Mouse (Mus musculus) brown adipose tissue, adult 24 weeks (tissue): ENCODE measurements around the gene S100a6. TPM values are rescaled to one million over a fixed set of nuclear protein-coding genes. Genes with fewer than 3 reads are reported as not detected.

Source experiments
- H3K27ac ChIP-seq: fragments of 200-500 bp; replicated peaks from 2 replicates; pipeline ENCODE4 v1.5.1; 2012; ENCODE audit warnings: low read depth, mild to moderate bottlenecking, low read length
- H3K4me1 ChIP-seq: fragments of 200-500 bp; 2 replicates; pipeline ENCODE4 v1.6.1; 2012; ENCODE audit warnings: low read length, mixed read lengths; ENCODE audit not compliant: control insufficient read depth, insufficient read depth, insufficient read length
- H3K4me3 ChIP-seq: fragments of 200-500 bp; 2 replicates; pipeline ENCODE4 v1.5.1; 2012; ENCODE audit warnings: low read depth, mild to moderate bottlenecking, low read length, moderate library complexity; ENCODE audit not compliant: insufficient read depth
- polyA plus RNA-seq: library from polyadenylated mRNA; stranded (reverse); fragments of >200 nt; gene quantifications from 2 replicates; pipeline ENCODE4 v1.2.4, GENCODE M21; 2012; ENCODE audit not compliant: missing spikeins, insufficient read depth, insufficient read length

The S100a6 gene
- polyA plus RNA-seq = 192 and 232 TPM in 2 replicates

DNA sequence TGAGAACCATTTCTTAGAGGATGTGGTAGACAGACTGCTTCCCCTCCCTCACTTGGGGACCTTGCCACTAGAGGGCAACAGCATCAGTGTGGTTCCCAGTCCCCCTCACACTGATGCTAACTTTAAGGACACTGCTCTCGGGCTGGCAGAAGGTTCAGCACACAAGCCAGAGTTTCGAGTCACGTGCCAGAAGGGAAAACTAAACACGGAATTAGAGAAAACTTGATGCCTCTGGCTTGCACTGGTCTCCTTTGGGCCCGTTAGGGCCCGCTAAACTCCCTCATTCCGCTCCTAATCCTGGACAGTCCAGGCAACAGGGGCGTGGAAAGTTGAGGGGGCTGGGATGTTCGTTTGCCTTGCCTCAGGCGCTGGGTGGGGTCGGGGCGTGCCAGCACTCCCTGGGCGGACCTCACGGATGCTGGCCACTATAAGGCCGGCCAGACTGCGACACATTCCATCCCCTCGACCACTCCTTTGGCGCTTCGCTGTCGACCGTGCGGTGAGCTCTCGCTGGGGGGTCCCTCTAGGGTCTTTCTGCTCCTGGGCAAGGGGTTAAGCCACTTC lies at the start of gene S100a6:
TSS of gene S100a6 (plus strand) at position 155 of the 564 bp plus-strand sequence.
- peak within 1 kb of the TSS; percentile 67 for H3K27ac ChIP-seq
- 0 out of 2 replicates have a peak, but pooled peaks cover 2% of the 10 kb centered on the region for H3K4me1 ChIP-seq
- peak within 1 kb of the TSS; percentile 67 for H3K4me3 ChIP-seq

DNA sequence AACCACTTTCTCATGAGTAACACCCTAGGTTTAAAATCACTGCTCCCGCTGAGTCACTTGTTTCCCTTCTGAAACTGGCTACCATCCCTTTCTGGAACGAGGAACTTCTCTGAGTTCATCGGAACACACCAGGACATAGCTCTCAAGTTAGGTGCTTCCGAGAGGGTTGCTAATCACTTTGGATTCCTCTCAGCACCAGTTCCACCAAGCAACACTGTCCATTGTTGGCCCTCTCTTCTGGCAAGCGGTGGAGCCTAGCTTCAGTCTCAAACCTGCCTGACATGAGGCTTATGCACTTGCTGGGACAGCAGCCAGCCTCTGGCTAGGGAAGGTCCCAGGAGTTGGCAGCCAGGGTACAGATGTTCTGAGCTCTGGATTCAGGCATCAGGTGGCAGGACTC lies 38.0 kb upstream of the S100a6 start:
- Histone ChIP-seq H3K27ac (no peak overlapping the region), H3K4me3 (no peak overlapping the region), H3K4me1 (no peaks in the 10 kb centered on the region)

DNA sequence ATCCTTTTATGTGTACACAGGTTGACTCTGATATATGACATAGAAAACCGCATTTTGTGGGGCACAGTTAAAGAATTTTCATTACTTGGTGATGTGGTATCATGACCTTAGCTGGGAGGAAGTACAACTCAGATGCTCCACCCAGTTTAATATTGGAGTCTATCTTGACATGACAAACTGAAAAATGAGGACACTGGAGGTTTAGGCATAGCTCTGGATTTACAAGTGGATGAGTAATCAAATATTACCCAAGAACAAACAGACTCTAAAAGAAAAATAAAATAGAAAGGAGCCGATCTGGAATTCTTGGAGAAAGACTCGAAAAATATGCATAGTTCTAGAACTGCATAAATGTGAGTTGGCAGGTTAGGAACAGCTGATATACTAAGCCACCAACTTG lies 37.4 kb upstream of the S100a6 start:
- no peak overlapping the region for H3K4me3 ChIP-seq
- no peak overlapping the region for H3K27ac ChIP-seq
- H3K4me1 ChIP-seq = no peaks in the 10 kb centered on the region

DNA sequence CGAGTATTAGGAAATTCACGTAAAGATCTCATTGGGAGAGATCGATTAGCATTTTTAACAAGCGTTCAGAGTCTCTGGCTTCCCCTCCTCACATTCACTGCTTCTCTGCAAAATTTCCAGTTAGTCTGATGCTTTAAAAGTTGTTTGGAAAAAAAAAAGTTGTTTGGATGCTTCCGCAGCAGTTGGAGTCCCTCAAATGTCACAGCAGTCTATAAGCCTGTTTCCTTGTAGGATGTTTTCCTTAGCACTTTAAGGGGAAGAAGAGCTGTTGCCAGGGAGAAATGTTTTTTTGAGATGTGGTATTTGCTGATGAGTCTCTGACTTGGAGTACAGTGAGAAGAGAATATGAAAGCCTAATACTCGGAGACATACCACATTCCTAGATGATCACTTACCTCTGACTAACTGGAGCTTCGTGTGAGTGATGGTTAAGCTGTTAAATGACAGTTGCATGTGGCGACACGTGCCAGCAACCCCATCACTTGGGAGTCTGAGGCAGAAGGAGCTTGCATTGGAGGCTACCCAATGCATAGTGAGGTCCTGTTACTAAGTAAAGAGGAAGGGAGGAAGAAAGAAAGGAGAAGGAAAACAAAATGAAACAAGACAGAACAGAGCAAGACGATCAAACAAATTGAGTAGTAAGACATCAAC lies 36.2 kb upstream of the S100a6 start:
- Histone ChIP-seq H3K27ac (no peak overlapping the region), H3K4me1 (no peaks in the 10 kb centered on the region), H3K4me3 (no peak overlapping the region)

DNA sequence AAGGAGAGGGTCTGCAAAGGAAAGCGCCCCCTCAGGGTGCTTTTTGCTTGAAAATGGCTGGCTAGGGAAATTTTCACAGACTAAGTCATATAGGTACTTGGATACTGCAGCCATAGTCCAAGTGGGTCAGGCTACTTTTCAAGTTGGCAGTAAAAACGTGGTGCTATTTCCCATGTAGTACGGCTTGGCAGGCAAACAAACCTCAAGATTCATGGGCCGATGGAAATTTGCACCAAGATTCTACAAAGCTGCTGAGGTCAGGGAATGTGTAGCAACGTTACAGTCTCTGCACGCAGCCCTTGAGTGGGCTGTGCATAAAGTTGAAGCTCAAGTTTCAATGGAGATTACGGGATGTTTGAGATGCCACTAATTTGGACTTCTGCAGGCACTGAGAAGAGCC lies 33.2 kb upstream of the S100a6 start:
- Histone ChIP-seq H3K27ac (no peak overlapping the region), H3K4me3 (no peak overlapping the region), H3K4me1 (no peaks in the 10 kb centered on the region)

DNA sequence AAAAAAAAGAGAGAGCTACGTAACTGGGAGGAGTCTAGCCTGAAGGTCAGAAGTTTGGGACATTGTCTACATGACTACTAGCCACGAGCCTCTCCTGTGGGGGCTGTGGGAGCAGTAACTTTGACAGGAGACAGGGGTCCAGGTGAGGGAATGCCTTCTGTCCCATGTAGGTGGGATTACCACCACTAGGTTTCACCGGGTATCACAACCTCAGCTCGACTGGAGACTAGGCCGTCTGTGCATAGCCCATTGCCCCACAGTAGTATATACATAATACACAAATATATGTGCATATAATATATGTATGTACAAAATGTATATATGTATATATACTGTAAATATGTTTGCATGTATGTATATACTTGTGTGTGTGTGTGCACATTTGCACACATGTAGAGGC lies 31.5 kb upstream of the S100a6 start:
- Histone ChIP-seq H3K4me3 (no peak overlapping the region), H3K4me1 (peaks cover 3% of the 10 kb centered on the region; the same call in 1 of the 2 replicates), H3K27ac (no peak overlapping the region)

DNA sequence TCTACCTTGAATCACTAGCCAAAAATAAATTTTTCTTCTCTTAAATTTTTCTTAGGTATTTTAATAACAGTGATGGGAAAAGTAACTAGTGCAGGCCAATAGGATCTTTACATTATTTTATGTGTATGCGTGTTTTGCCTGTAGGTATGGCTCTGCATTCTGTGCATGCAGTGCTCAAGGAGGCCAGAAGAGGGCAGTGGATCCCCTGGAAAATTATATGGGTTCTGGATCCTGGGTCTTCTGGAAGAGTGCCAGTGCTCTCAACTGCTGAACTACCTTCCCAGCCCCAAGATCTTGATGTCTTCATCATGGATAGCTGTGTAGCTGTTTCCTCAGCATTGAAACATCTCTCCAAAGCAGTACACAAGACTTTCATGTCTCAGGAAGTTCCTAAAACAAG lies 30.5 kb upstream of the S100a6 start:
- Histone ChIP-seq H3K27ac (no peak overlapping the region), H3K4me3 (no peak overlapping the region), H3K4me1 (peaks cover 12% of the 10 kb centered on the region)

DNA sequence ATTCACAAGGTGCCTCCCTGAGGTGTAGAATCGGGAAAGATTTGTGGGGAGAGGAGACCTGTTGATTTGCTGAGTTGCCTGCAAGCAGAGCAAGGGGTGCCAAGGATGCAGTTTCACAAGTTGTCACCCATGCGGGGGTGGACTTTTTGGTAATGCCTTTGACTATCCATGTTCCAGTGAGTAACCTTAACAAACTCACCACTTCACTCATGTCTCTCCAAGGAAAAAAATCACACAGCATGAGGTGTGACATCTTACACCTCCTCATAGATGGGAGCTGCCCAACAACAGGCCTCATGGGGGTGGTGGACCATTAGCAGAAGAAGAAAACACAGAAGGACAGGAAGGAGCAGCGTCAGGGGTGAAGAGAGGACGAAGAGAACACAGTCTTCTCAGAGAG lies 30.1 kb upstream of the S100a6 start:
- no peak overlapping the region for H3K27ac ChIP-seq
- H3K4me3 ChIP-seq = no peak overlapping the region
- H3K4me1 ChIP-seq = peaks cover 15% of the 10 kb centered on the region

DNA sequence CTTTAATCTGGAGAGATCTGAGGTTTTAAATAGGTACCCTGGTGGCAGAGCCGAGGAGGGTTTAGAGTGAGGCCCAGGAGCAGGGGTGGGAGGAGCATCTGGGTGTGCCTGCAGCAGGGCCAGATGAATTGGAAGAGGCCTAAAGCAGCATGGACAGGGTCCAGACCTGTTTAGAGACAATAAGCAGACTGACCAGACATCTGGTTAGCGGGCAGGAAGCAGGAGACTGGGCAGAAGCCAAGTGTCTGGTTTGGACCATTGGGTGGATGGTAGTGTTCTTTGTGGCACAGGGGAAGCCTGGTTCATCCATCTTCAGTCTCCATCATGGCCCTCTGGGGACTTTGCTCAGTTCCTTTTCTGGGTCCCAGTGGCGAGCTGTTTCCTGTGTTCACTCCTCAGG lies 28.8 kb upstream of the S100a6 start:
- peaks cover 17% of the 10 kb centered on the region for H3K4me1 ChIP-seq
- no peak overlapping the region for H3K4me3 ChIP-seq
- 0 out of 2 replicates have a peak overlapping the region, but pooled peaks have one; percentile 37 for H3K27ac ChIP-seq

DNA sequence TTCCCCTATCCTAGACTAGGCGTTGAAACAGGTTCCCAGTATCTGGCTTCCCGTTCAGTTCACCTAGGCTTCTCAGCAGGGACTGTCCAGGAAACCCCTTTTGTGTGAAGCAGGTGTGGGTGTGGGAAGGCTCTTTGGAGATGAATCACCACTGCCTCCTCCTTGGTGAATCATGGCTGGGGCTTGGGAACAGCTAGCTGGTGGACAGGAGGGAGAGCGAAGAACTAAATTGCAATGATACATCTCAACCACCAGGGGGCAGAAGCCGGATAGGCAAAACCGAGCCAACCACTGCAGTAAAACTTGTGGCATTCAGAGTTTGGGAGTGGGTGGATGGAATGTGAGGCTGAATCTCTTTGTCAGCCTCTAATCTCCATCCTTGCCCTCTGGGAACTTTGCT lies 27.1 kb upstream of the S100a6 start:
- Histone ChIP-seq H3K4me1 (peaks cover 24% of the 10 kb centered on the region), H3K27ac (no peak overlapping the region)

DNA sequence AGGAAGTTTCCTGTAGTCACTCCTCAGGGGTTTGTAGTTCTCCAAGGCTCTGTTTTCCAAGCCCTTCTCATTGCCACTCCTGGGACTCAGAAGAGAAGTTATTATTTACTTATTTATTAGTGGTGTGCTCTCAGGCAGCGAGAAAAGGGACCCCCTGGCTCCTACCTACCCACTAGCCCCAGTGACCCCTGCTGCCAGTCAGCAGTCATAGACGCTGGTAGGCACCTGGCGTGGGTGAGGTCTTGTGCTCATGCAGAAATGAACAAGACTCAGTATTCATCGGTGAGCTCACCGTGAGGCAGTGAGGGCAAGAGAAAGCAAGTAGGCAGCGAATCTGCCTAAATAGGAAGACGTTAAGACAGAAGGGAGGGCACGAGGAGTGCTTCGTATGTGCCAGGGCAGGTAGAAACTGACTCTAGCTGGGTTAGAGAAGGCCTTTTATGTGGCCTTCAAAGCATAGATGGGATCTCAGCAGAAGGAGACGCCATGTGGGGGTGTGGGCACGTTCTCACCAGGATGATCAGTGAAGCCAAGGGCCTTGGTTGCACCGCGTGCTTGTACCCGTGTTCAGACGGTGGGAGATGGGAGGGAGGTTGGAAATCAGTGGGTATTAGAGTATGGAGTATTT lies 26.6 kb upstream of the S100a6 start:
- Histone ChIP-seq H3K27ac (peak overlapping the region; percentile 65; the same call in 1 of the 2 replicates), H3K4me1 (peaks cover 24% of the 10 kb centered on the region)

More for the DNA sequence above, 27.1 kb upstream of the S100a6 start:
- no peak overlapping the region for H3K4me3 ChIP-seq

DNA sequence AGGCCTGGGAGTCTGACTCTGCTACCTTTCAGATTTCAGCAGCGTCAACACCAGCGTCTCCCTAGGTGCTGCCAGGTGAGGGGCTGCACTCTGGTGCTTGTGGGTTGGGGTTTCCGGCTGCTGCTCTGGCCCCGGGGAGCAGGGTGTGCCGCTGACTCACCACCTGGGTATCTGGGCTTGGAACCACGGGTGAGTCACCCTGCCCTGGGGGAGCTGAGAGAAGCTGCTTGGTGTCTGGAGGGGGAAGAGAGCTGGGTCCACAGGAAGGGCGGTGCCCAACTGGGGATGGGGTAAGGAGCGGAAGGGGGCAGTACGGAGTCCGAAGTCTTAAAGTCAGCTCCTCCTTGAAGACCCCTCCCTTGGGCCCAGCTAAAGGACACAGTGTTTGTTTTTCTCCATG lies 25.8 kb upstream of the S100a6 start:
- Histone ChIP-seq H3K4me3 (no peak overlapping the region), H3K4me1 (peaks cover 24% of the 10 kb centered on the region)

More for the DNA sequence above, 26.6 kb upstream of the S100a6 start:
- H3K4me3 ChIP-seq = no peak overlapping the region

DNA sequence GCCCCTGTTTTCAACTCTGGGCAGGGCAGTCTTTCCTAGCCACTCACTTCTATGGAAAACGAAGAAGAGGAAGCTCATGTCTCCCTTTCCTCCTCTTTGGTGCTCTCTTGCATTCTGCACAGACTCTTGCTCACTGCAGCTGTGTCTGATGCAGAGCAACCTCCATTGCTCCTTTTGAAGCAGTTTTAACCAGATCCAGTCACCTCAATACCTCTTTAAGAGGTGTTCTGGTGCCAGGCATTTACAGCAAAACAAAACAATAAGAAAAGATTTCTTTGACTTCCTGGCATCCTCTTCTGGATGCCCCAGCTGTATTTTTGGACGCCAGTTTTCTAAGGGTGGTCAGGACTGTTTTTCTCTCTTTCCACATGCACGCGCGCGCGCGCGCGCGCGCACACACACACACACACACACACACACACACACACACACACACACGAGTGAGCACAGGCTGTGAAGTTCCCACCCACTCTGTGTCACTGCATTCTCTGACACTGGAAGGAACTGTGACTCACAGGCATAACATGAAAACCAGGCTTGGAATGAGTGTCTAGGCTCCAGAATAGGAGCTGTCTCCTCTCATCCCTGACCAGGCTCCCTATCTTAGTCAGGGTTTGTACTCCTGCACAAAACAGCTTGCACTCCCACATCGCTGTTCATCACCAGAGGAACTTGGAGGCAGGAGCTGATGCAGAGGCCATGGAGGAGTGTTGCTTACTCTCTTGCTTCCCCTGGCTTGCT lies 25.2 kb upstream of the S100a6 start:
- Histone ChIP-seq H3K4me1 (peaks cover 24% of the 10 kb centered on the region), H3K4me3 (no peak overlapping the region), H3K27ac (peak overlapping the region; percentile 65)

More for the DNA sequence above, 25.8 kb upstream of the S100a6 start:
- peak overlapping the region; percentile 65 for H3K27ac ChIP-seq

DNA sequence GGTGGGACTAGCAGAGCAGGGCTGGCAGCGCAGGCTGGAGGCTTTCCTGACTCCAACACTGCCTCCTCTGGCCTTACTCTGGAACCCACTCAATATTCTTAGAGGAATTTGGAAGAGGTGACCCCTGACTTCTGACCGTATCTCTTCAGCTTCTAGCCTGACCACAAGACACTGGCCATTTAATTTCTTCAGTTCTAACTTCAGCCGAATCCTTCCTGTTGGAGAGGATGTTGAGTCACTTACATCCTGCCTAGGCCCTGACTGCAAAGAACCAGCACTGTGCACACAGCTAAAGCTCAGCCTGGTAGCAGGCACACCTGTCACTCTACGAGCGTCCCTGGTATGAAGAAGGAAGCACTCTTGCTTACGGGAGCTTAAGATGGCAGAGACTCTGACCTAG lies 23.3 kb upstream of the S100a6 start:
- Histone ChIP-seq H3K4me3 (no peak overlapping the region), H3K27ac (peak overlapping the region; percentile 19; the same call in 1 of the 2 replicates)

DNA sequence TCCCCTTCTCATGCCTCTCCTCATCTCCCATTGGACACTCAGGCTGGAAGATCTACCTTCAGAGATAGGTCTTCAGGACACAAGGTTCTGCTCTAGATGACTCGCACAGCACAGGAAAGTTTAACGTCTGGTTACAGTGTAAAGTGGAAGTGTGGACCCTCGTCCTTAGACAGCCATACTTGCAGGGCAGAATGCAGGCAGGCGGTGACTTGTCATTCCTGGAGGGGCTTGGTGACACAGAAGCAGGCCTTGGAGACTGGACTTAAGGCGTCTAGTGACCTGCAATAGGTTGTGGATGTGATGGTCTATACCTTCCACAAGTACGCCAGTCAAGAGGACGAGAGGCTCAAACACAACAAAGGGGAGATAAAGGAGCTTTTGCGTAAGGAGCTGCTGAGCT lies 22.7 kb upstream of the S100a6 start, which contains the start of gene S100a2:
TSS of gene S100a2 (plus strand) at position 301 of the 400 bp plus-strand sequence.
- peak within 1 kb of the TSS; percentile 19; the same call in 1 of the 2 replicates for H3K27ac ChIP-seq
- peaks cover 22% of the 10 kb centered on the region for H3K4me1 ChIP-seq
- no peak within 1 kb of the TSS for H3K4me3 ChIP-seq

More for the DNA sequence above, 23.3 kb upstream of the S100a6 start:
- peaks cover 24% of the 10 kb centered on the region for H3K4me1 ChIP-seq
